Mouse (Mus musculus): ENCODE measurements at regions not wholly inside any gene's neighbourhood (a gene's known extent, or its start where the extent isn't known, plus 50 kb on each side); places are given as distances from the start of the nearest gene placed in this dataset.
"Not testable (repeated sequence)": the region's sequence is repeated elsewhere in the genome, so short reads cannot be mapped to it uniquely, and the experiment has no call there.

DNA sequence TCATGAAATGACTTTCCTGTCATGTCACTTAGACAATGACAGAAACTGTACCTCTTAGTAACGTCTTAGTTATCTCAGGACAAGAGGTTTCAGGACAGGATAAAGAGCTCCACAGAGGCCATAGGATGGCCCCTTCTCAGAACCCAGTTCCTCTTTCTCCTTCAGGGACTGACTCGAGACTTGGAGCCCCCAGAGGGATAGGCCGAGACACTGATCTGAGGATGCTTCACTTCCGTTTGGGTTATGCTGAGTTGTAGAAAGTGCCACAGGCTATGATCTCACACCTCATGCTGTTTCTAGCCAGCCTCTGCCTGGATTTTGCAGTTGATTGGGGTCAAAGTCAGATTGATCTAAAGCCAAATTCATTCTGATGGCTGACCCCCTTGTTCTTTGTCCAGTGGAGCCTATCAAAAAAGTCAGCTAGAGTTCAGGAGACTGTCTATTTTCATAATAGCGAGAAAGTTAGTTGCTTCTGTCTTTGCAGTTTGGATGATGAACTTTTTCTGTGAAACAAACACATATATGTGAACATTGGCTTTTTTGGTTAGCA, 70.7 kb downstream of the Sult3a2 start:
- no peak for DNase-seq

DNA sequence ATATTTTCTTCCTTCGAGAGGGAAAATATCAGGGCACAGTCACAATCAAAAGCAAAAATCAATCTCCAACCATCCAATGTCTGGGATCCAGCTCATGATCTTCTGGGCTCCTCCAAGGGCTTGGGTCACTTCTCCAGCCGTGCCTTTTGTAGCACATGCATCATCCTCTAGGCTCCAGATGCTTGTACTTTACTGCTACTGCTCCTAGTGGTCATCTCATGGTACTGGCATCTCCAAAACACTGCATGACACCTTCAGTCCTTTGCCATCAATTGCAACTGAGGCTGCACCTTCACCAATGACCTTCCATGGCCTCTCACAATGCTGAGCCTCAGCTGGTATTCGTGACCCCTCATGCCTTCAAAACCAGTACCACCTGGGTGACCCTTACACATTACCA, 77.8 kb downstream of the Sult3a2 start:
- not testable (repeated sequence) for DNase-seq

DNA sequence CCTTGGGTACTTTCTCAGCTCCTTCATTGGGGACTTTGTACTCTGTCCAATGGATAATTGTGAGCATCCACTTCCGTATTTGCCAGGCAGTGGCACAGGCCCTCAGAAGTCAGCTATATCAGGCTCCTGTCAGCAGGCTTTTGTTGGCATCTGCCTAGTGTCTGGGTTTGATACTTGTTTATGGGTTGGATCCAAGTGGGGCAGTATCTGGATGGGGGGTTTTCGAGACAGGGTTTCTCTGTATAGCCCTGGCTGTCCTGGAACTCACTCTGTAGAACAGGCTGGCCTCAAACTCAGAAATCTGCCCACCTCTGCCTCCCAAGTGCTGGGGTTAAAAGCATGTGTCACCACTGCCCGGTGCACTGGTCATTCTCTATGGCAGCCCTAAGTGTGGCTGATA, 79.7 kb upstream of the Clvs2 start:
- DNase-seq: not testable (repeated sequence)

GRCm38 (mm10) chr10:33703420-33703819, 78.9 kb upstream of the Clvs2 start:
- DNase-seq: peak; percentile 26

Measured in gastrocnemius, postnatal 10 days (tissue).